Mouse (Mus musculus) ES-E14 (cell line): ENCODE results near the gene Ccdc182.

Source experiments
- CHD2 ChIP-seq: IDR thresholded peaks from 2 replicates; pipeline ENCODE4 v1.6.1; 2014; ENCODE audit warnings: mild to moderate bottlenecking, low read depth, low read length, inconsistent platforms
- MAFK ChIP-seq: IDR thresholded peaks from 2 replicates; pipeline ENCODE4 v1.6.1; 2014; ENCODE audit warnings: mild to moderate bottlenecking, low read depth, low read length, inconsistent platforms; ENCODE audit not compliant: insufficient read depth
- ZNF384 ChIP-seq: IDR thresholded peaks from 2 replicates; pipeline ENCODE4 v1.6.1; 2012; ENCODE audit warnings: low read depth, low read length, inconsistent platforms

GRCm38 (mm10) chr11:88288805-88289340, 5.0 kb upstream of the Ccdc182 start:
- TF ChIP-seq MAFK (no peak), CHD2 (no peak), ZNF384 (no peak)
